ENCODE assay signal across 8 mouse cellular contexts in the genomic region with DNA sequence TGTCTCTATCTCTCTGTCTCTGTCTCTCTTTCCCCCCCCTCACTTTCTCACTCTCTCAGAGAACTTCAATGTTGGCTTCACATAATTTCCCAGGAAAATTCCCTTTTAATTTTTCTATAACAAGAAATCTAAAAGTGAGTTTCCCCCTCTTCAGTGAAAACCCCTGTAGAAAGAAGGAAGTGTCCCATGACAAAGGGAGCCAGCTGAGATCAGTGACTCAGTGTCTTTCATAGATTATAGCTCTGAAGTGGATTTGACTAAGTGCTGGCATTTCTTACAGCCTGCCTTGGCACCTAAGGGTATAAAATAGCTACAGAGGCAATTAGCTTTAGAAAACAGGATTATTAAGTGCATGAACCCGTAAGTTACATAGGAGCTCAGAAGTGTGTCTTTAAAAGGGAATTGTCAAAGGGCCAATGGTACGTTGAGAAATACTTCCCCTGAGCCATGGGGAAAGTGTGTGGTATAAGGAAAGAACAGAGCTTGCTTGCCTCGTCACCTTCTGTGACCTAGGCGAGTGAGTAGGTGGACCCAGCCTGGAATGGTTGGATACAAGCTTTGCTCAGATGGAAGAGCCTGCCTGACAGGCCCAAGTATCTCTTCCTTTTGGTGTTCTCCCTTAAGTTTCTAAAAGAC.
"Had no signal": no experiment of that assay in that cellular context is flagged by ENCODE, and none has a peak within 500 bp of the region (broad histone marks: within the 10 kb centered on the region; RNA-seq: fewer than 3 reads in every experiment).

No protein-coding gene starts in this region.

- DNase-seq: kidney, adult 9 months; kidney, postnatal 36 days; layer of hippocampus, adult 9-11 months; layer of hippocampus, postnatal 36 days; right cerebral cortex, postnatal 14 days; thymus, postnatal 36 days had no signal

- ATAC-seq: liver, embryonic 12.5 days; midbrain, embryonic 16.5 days had no signal
